Comparison of ENCODE assay signal across 16 mouse cellular contexts in the genomic region with DNA sequence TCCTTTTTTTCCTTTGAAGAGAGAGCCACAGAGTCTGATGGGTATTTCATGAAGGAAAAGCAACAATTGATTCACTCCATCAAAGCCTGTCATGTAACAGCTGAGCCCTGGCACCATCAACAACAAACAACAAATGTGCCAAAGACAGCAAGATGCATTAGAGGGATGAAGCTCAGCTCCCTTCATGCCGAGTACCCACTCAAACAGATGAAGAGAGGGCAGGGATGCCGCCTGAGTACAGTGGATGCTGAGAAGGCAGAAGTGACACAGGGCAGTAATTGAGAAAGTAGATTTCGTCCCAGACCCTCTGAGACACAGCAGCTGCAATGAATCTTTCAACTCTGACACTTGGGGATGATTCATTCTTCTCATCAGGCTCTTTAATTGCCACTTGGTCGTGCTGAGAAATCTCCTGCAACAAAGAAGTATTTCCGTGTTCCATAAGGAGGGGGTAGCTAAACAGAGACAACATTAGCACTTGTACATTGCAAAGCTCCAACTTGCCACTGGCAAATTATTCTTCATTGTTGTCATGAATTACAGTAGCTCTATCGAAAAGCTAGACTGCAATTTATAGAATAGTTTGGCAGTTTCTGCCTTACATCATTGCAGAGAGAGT.
DNase-seq lines count a peak whose midpoint lies in the region; ATAC-seq and TF ChIP-seq lines count a peak whose summit lies in the region.
"Had no signal": no experiment of that assay in that cellular context is flagged by ENCODE, and none has a peak within 500 bp of the region (broad histone marks: within the 10 kb centered on the region; RNA-seq: fewer than 3 reads in every experiment).

No protein-coding gene starts in this region.

- no peak for TF ChIP-seq CTCF in midbrain, postnatal 0 days (IDR thresholded peaks at IDR 0.05)

- no peak overlapping the region for H3K4me3 ChIP-seq in kidney, embryonic 15.5 days (replicated peaks)
- no peak overlapping the region for H3K4me3 ChIP-seq in hindbrain, embryonic 13.5 days
- H3K4me3 ChIP-seq in midbrain, postnatal 0 days (ENCODE audit: low read depth, low read length): no peak overlapping the region
- H3K4me3 ChIP-seq: embryonic facial prominence, embryonic 15.5 days; megakaryocyte, embryonic 14.5 days had no signal

- H3K36me3 ChIP-seq in kidney, embryonic 15.5 days: no peaks in the 10 kb centered on the region
- no peaks in the 10 kb centered on the region for H3K36me3 ChIP-seq in hindbrain, embryonic 13.5 days
- no peaks in the 10 kb centered on the region for H3K36me3 ChIP-seq in midbrain, postnatal 0 days (ENCODE audit: insufficient read depth, low read length)
- H3K36me3 ChIP-seq: embryonic facial prominence, embryonic 15.5 days had no signal

- no peak for DNase-seq in kidney, postnatal 25 days
- peak; percentile 36 for DNase-seq in brain, embryonic 18.5 days (ENCODE audit: low read depth, low spot score)
- DNase-seq in midbrain, postnatal 0 days (ENCODE audit: low spot score): peak; percentile 58
- DNase-seq in gastrocnemius, postnatal 10 days: no peak
- no peak for DNase-seq in natural killer cell, adult 2 months (ENCODE audit: low spot score in 2 of 2)
- DNase-seq in cerebellum, adult 9-11 months: no peak
- DNase-seq: cerebellum, adult 11-12 months; gastrocnemius, postnatal 14 days; kidney, adult 9 months; left cerebral cortex, postnatal 4 days; liver, postnatal 0 days; spleen, adult 18-20 months had no signal

- H3K4me2 ChIP-seq in kidney, embryonic 15.5 days: no peak overlapping the region
- H3K4me2 ChIP-seq in hindbrain, embryonic 13.5 days: no peak overlapping the region
- no peak overlapping the region for H3K4me2 ChIP-seq in midbrain, postnatal 0 days (ENCODE audit: low read depth, low read length, poor library complexity, severe bottlenecking)
- H3K4me2 ChIP-seq: embryonic facial prominence, embryonic 15.5 days had no signal

- H3K4me1 ChIP-seq in kidney, embryonic 15.5 days: no peaks in the 10 kb centered on the region
- H3K4me1 ChIP-seq in hindbrain, embryonic 13.5 days (replicated peaks): peaks cover 7% of the 10 kb centered on the region; the same call in 1 of the 2 replicates
- no peaks in the 10 kb centered on the region for H3K4me1 ChIP-seq in midbrain, postnatal 0 days (ENCODE audit: insufficient read depth, low read length)
- H3K4me1 ChIP-seq: embryonic facial prominence, embryonic 15.5 days; megakaryocyte, embryonic 14.5 days had no signal

- H3K9me3 ChIP-seq in kidney, embryonic 15.5 days (replicated peaks): no peaks in the 10 kb centered on the region
- H3K9me3 ChIP-seq in hindbrain, embryonic 13.5 days: 0 out of 2 replicates have a peak, but pooled peaks cover 3% of the 10 kb centered on the region
- no peaks in the 10 kb centered on the region; the same call in 1 of the 2 replicates for H3K9me3 ChIP-seq in midbrain, postnatal 0 days (ENCODE audit: low read length)
- H3K9me3 ChIP-seq: embryonic facial prominence, embryonic 15.5 days had no signal

- H3K9ac ChIP-seq in kidney, embryonic 15.5 days: no peak overlapping the region
- H3K9ac ChIP-seq in hindbrain, embryonic 13.5 days: no peak overlapping the region
- no peak overlapping the region for H3K9ac ChIP-seq in midbrain, postnatal 0 days (replicated peaks; ENCODE audit: low read length, poor library complexity, severe bottlenecking)
- H3K9ac ChIP-seq: embryonic facial prominence, embryonic 15.5 days; liver, postnatal 0 days had no signal

- ATAC-seq in kidney, embryonic 15.5 days (replicated peaks; ENCODE audit: low FRiP score): 0 out of 2 replicates have a peak, but pooled peaks have one; percentile 22
- peak; percentile 88 for ATAC-seq in hindbrain, embryonic 13.5 days (ENCODE audit: low FRiP score)
- peak; percentile 23; the same call in 1 of the 2 replicates for ATAC-seq in midbrain, postnatal 0 days (ENCODE audit: low FRiP score)
- ATAC-seq: liver, postnatal 0 days had no signal

- whole genome bisulfite sequencing in kidney, embryonic 15.5 days: 27% methylated on average over 6 of the region's 6 CpGs
- 45% methylated on average over 6 of the region's 6 CpGs for WGBS in hindbrain, embryonic 13.5 days
- 58% methylated on average over 6 of the region's 6 CpGs for WGBS in midbrain, postnatal 0 days

- H3K27ac ChIP-seq in kidney, embryonic 15.5 days: no peak overlapping the region
- H3K27ac ChIP-seq in hindbrain, embryonic 13.5 days: peak overlapping the region; percentile 50
- H3K27ac ChIP-seq in midbrain, postnatal 0 days (ENCODE audit: low read depth, low read length): no peak overlapping the region
- H3K27ac ChIP-seq: embryonic facial prominence, embryonic 15.5 days had no signal

- no peaks in the 10 kb centered on the region for H3K27me3 ChIP-seq in kidney, embryonic 15.5 days
- no peaks in the 10 kb centered on the region for H3K27me3 ChIP-seq in hindbrain, embryonic 13.5 days
- no peaks in the 10 kb centered on the region for H3K27me3 ChIP-seq in midbrain, postnatal 0 days (ENCODE audit: insufficient read depth, low read length)
- H3K27me3 ChIP-seq: embryonic facial prominence, embryonic 15.5 days; megakaryocyte, embryonic 14.5 days had no signal

Comparison
In these comparisons a context has a peak if more than half of its experiments do, and no peak if none do; other contexts are left out.
1. ATAC-seq: peak in every context shown above with its lines; median percentile 88 in hindbrain, embryonic 13.5 days; 23 in midbrain, postnatal 0 days; 22 in kidney, embryonic 15.5 days.
2. DNase-seq: peak in brain, embryonic 18.5 days (single experiment) and midbrain, postnatal 0 days (single experiment); none in kidney, postnatal 25 days (0 of 2), gastrocnemius, postnatal 10 days (single experiment), natural killer cell, adult 2 months (0 of 2) and cerebellum, adult 9-11 months (single experiment).